Mouse (Mus musculus) hindbrain, embryonic 16.5 days (tissue): Measurements from ENCODE around the gene Siglece. TPM values are rescaled to one million over a fixed set of nuclear protein-coding genes. Genes with fewer than 3 reads are reported as not detected.

Experiments
- ATAC-seq: fragments of 200-750 bp; cut with Nextera tagmentation; 2 replicates; pipeline ENCODE4 v1.8.0; 2017; ENCODE audit warnings: moderate TSS enrichment, moderate library complexity
- H3K27ac ChIP-seq: fragments of 300-500 bp; sonication (generic); 2 replicates; pipeline ENCODE4 v1.5.1; 2014; ENCODE audit warnings: low read depth, mild to moderate bottlenecking, control low read depth, low read length, moderate library complexity
- H3K27me3 ChIP-seq: fragments of 300-500 bp; sonication (generic); replicated peaks from 2 replicates; pipeline ENCODE4 v1.6.1; 2014; ENCODE audit warnings: low read length; ENCODE audit not compliant: control insufficient read depth, insufficient read depth
- H3K36me3 ChIP-seq: fragments of 300-500 bp; sonication (generic); 2 replicates; pipeline ENCODE4 v1.6.1; 2014; ENCODE audit warnings: mild to moderate bottlenecking, low read length, moderate library complexity, mixed read lengths; ENCODE audit not compliant: control insufficient read depth, insufficient read depth
- H3K4me1 ChIP-seq: fragments of 300-500 bp; sonication (generic); 2 replicates; pipeline ENCODE4 v1.6.1; 2014; ENCODE audit warnings: low read depth, low read length; ENCODE audit not compliant: control insufficient read depth, insufficient read depth
- H3K4me2 ChIP-seq: fragments of 300-500 bp; sonication (generic); 2 replicates; pipeline ENCODE4 v1.6.1; 2014; ENCODE audit warnings: mild to moderate bottlenecking, low read length, control low read depth, moderate library complexity
- H3K4me3 ChIP-seq: fragments of 300-500 bp; sonication (generic); 2 replicates; pipeline ENCODE4 v1.5.1; 2014; ENCODE audit warnings: mild to moderate bottlenecking, low read length, control low read depth, moderate library complexity
- H3K9ac ChIP-seq: fragments of 300-500 bp; sonication (generic); 2 replicates; pipeline ENCODE4 v1.6.1; 2014; ENCODE audit warnings: low read depth, mild to moderate bottlenecking, control low read depth, low read length, moderate library complexity
- H3K9me3 ChIP-seq: fragments of 300-500 bp; sonication (generic); 2 replicates; pipeline ENCODE4 v1.6.1; 2014; ENCODE audit warnings: mild to moderate bottlenecking, low read length, moderate library complexity; ENCODE audit not compliant: control insufficient read depth
- WGBS: fragments of 180-500 bp; shearing (Covaris S2); extraction: QIAGEN DNeasy Blood & Tissue Kit; methylation state at CpG from one replicate; pipeline ENCODE4 v1.1.7; 2014; 5-methylcytosine and 5-hydroxymethylcytosine counted together
- polyA plus RNA-seq: library from polyadenylated mRNA; unstranded; fragments of >200 nt; fragmentation: Nextera tagmentation; extraction: Ambion mirVana; gene quantifications from 2 replicates; pipeline ENCODE4 v1.2.1, GENCODE M21; 2015

Gene Siglece
- polyA plus RNA-seq, 1 experiment from 2014 or later: 0.31 TPM

DNA sequence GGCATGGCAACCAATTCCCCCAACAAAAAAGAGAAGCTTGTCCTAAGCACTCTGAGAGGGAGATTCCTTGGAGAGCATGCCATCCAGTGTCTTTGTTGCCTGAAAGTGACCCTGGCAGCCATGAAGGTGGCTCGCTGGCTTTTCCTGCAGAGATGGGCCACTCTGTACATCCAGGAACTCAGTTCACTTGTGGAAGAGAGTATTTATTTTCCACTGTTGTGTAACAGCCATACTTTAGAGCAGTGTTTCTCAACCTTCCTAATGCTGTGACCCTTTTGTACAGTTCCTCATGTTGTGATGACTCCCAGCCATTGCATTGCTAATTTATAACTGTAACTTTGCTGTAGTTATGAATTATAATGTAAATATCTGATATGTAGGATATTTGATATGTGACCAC lies 22.8 kb downstream of the Siglece start:
- Histone ChIP-seq H3K36me3 (no peaks in the 10 kb centered on the region), H3K27ac (no peak overlapping the region), H3K4me1 (no peaks in the 10 kb centered on the region), H3K9ac (no peak overlapping the region), H3K27me3 (no peaks in the 10 kb centered on the region), H3K4me3 (no peak overlapping the region), H3K9me3 (no peaks in the 10 kb centered on the region), H3K4me2 (no peak overlapping the region)
- WGBS: 64% methylated on average over 1 of the region's 1 CpGs
- no peak for ATAC-seq

DNA sequence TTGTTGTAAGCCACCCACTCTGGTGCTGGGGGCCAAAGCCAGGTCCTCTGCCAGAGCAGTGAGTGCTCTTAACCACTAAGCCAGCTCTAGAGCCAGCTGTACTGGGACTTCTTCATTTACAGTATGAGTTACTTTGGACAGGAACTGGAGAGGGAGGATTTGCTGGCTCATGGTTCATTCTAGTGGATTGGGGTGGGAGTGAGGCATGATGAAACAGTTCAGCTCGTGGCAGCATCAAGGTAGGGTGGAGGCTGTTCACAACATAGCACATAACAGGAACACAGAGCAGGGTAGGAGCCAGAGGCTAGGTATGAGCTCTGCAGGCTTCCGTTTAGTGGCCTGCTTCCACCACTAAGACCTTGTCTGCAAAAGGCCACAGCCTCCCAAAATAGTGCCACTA lies 23.8 kb downstream of the Siglece start:
- no peak for ATAC-seq

GRCm38 (mm10) chr7:43634500-43634899 lies 25.5 kb downstream of the Siglece start, which contains the start of gene Ceacam18:
Gene Ceacam18 (plus strand): TSS chr7:43634707.
- ATAC-seq: no peak
- H3K9me3 ChIP-seq: no peaks in the 10 kb centered on the region
- WGBS: 82% methylated on average over 6 of the region's 6 CpGs
- H3K9ac ChIP-seq: no peak within 1 kb of the TSS
- H3K36me3 ChIP-seq: no peaks in the 10 kb centered on the region
- no peaks in the 10 kb centered on the region for H3K4me1 ChIP-seq
- no peak within 1 kb of the TSS for H3K27ac ChIP-seq
- H3K4me2 ChIP-seq: no peak within 1 kb of the TSS
- no peaks in the 10 kb centered on the region for H3K27me3 ChIP-seq
- H3K4me3 ChIP-seq: no peak within 1 kb of the TSS

More for the DNA sequence above, 23.8 kb downstream of the Siglece start:
- H3K9me3 ChIP-seq: no peaks in the 10 kb centered on the region
- WGBS: 80% methylated on average over 2 of the region's 2 CpGs
- H3K4me2 ChIP-seq: no peak overlapping the region
- H3K9ac ChIP-seq: no peak overlapping the region
- no peaks in the 10 kb centered on the region for H3K36me3 ChIP-seq
- no peaks in the 10 kb centered on the region for H3K27me3 ChIP-seq
- H3K4me1 ChIP-seq: no peaks in the 10 kb centered on the region
- H3K27ac ChIP-seq: no peak overlapping the region
- no peak overlapping the region for H3K4me3 ChIP-seq

- no peaks in the 10 kb centered on the region for H3K27me3 ChIP-seq
- H3K4me3 ChIP-seq: no peak overlapping the region
- WGBS: 71% methylated on average over 4 of the region's 4 CpGs
- H3K36me3 ChIP-seq: no peaks in the 10 kb centered on the region
- H3K4me1 ChIP-seq: no peaks in the 10 kb centered on the region
- no peak overlapping the region for H3K27ac ChIP-seq
- H3K9me3 ChIP-seq: no peaks in the 10 kb centered on the region
- no peak for ATAC-seq
- no peak overlapping the region for H3K4me2 ChIP-seq
- H3K9ac ChIP-seq: no peak overlapping the region
Measured at GRCm38 (mm10) chr7:43633940-43634339, 26.0 kb downstream of the Siglece start.

GRCm38 (mm10) chr7:43625794-43626422 lies 34.1 kb downstream of the Siglece start:
- Histone ChIP-seq H3K27me3 (no peaks in the 10 kb centered on the region), H3K4me1 (0 out of 2 replicates have a peak, but pooled peaks cover 2% of the 10 kb centered on the region), H3K4me3 (no peak overlapping the region), H3K36me3 (no peaks in the 10 kb centered on the region), H3K4me2 (no peak overlapping the region), H3K27ac (no peak overlapping the region), H3K9me3 (no peaks in the 10 kb centered on the region), H3K9ac (no peak overlapping the region)
- 79% methylated on average over 8 of the region's 8 CpGs for WGBS
- no peak for ATAC-seq

DNA sequence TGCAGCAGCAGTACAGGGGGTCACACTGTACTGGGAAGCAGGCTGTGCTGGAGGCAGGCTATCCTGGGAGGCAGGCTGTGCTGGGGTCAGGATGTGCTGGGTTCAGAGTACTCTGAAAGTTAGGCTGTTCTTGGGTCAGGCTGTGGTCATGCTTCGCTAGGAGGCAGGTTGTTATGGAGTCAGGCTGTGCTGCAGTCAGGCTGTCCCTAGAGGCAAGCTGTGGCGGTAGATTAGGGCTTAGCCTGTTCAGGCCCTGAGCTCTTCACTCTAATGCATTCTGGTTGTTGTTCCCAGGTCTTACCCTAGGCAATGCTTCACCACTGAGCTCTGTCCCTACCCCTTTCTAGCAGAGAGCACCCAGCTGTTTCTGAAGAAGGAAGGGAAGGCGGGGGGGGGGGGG lies 34.9 kb downstream of the Siglece start:
- 0 out of 2 replicates have a peak, but pooled peaks cover 2% of the 10 kb centered on the region for H3K4me1 ChIP-seq
- no peak overlapping the region for H3K27ac ChIP-seq
- no peak overlapping the region for H3K9ac ChIP-seq
- ATAC-seq: no peak
- no peaks in the 10 kb centered on the region for H3K9me3 ChIP-seq
- no peaks in the 10 kb centered on the region for H3K36me3 ChIP-seq
- 59% methylated on average over 3 of the region's 3 CpGs for WGBS
- H3K4me3 ChIP-seq: no peak overlapping the region
- no peaks in the 10 kb centered on the region for H3K27me3 ChIP-seq
- H3K4me2 ChIP-seq: no peak overlapping the region

DNA sequence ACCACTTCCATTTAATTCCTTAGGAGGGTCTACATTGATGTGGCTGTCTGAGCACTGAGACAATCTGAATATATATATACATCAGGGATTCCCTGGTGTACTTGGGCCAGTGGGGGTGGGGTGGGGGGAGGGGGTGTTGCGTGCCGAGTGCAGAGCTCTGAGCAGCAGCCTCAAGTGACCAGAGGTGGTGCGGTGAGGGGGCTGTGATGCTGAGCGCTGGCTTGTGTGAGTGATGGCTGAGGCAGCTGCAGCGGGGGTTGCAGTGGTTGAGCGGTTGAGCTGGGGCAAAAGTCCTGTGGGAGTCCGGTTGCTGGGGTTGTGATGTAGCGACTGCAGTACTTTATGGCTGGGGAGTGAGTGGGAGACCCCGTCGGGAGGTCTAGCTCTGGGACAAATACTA lies 36.1 kb downstream of the Siglece start:
- no peak for ATAC-seq
- no peak overlapping the region for H3K4me3 ChIP-seq
- peak overlapping the region; percentile 22 for H3K4me2 ChIP-seq
- 12% methylated on average over 10 of the region's 10 CpGs for WGBS
- no peaks in the 10 kb centered on the region for H3K36me3 ChIP-seq
- no peak overlapping the region for H3K27ac ChIP-seq
- H3K4me1 ChIP-seq: 0 out of 2 replicates have a peak, but pooled peaks cover 2% of the 10 kb centered on the region
- H3K27me3 ChIP-seq: no peaks in the 10 kb centered on the region
- no peaks in the 10 kb centered on the region for H3K9me3 ChIP-seq
- no peak overlapping the region; the same call in 1 of the 2 replicates for H3K9ac ChIP-seq

- no peak for ATAC-seq
- H3K9ac ChIP-seq: no peak overlapping the region
- H3K4me1 ChIP-seq: 0 out of 2 replicates have a peak, but pooled peaks cover 2% of the 10 kb centered on the region
- H3K4me2 ChIP-seq: no peak overlapping the region
- no peak overlapping the region for H3K27ac ChIP-seq
- H3K4me3 ChIP-seq: no peak overlapping the region
- no peaks in the 10 kb centered on the region for H3K36me3 ChIP-seq
- no peaks in the 10 kb centered on the region for H3K9me3 ChIP-seq
- 86% methylated on average over 7 of the region's 7 CpGs for WGBS
- no peaks in the 10 kb centered on the region for H3K27me3 ChIP-seq
Measured at GRCm38 (mm10) chr7:43622927-43623326, 37.0 kb downstream of the Siglece start.

GRCm38 (mm10) chr7:43613816-43614551 lies 46.0 kb downstream of the Siglece start:
- Histone ChIP-seq H3K4me1 (no peaks in the 10 kb centered on the region), H3K27me3 (no peaks in the 10 kb centered on the region), H3K9ac (no peak overlapping the region), H3K4me2 (no peak overlapping the region), H3K4me3 (no peak overlapping the region), H3K9me3 (no peaks in the 10 kb centered on the region), H3K27ac (no peak overlapping the region), H3K36me3 (no peaks in the 10 kb centered on the region)
- ATAC-seq: no peak
- 85% methylated on average over 14 of the region's 14 CpGs for WGBS
